Mouse (Mus musculus) kidney, adult 2 months (tissue): ENCODE measurements around the gene Eif3d. TPM values are rescaled to one million over a fixed set of nuclear protein-coding genes. Genes with fewer than 3 reads are reported as not detected.

ENCODE experiments used
- DNase-seq: peaks from one replicate; pipeline ENCODE4 v3.0.0; 2021
- H3K27ac ChIP-seq: fragments of 200-500 bp; 2 replicates; pipeline ENCODE4 v1.5.1; 2012; ENCODE audit warnings: low read depth, low read length, control low read depth, inconsistent platforms; ENCODE audit not compliant: insufficient read depth
- H3K27me3 ChIP-seq: fragments of 200-500 bp; replicated peaks from 2 replicates; pipeline ENCODE4 v1.6.1; 2012; ENCODE audit warnings: mild to moderate bottlenecking, moderate library complexity, low read length, inconsistent platforms; ENCODE audit not compliant: control insufficient read depth, insufficient read depth
- H3K36me3 ChIP-seq: fragments of 200-500 bp; 2 replicates; pipeline ENCODE4 v1.6.1; 2012; ENCODE audit warnings: mild to moderate bottlenecking, moderate library complexity, low read length, inconsistent platforms; ENCODE audit not compliant: control insufficient read depth, insufficient read depth
- H3K4me1 ChIP-seq: fragments of 200-500 bp; 2 replicates; pipeline ENCODE4 v1.6.1; 2011; ENCODE audit warnings: low read length; ENCODE audit not compliant: control insufficient read depth, insufficient read depth
- H3K4me3 ChIP-seq: fragments of 200-500 bp; 2 replicates; pipeline ENCODE4 v1.5.1; 2011; ENCODE audit warnings: mild to moderate bottlenecking, low read depth, low read length, control low read depth; ENCODE audit not compliant: insufficient read depth
- CTCF ChIP-seq: fragments of 200-500 bp; conservative IDR thresholded peaks from 2 replicates; pipeline ENCODE4 v1.5.1; 2011; ENCODE audit warnings: low read depth, mild to moderate bottlenecking, control low read depth, low read length, moderate library complexity, mixed read lengths; ENCODE audit not compliant: insufficient read depth, insufficient read length
- POLR2A ChIP-seq: fragments of 200-500 bp; IDR thresholded peaks from one replicate; pipeline ENCODE4 v1.6.1; 2011; ENCODE audit warnings: low read depth, low read length, control low read depth
- WGBS: fragments of 180-500 bp; shearing (Covaris S2); methylation state at CpG from one replicate; pipeline ENCODE4 v1.1.7; 2018; 5-methylcytosine and 5-hydroxymethylcytosine counted together
- polyA plus RNA-seq: library from polyadenylated mRNA; depleted of rRNA; stranded (reverse); fragments of >200 nt; gene quantifications from 2 replicates; pipeline ENCODE4 v1.2.3, GENCODE M21; 2012

Eif3d gene
- polyA plus RNA-seq, 1 experiment: 132 TPM

GRCm38 (mm10) chr15:77954362-77954761 is 16.3 kb downstream of the Eif3d start:
- TF ChIP-seq CTCF: no peak
- no peak for TF ChIP-seq POLR2A
- H3K4me1 ChIP-seq: peaks cover 11% of the 10 kb centered on the region
- no peak for DNase-seq
- H3K27ac ChIP-seq: no peak overlapping the region
- peaks cover 1% of the 10 kb centered on the region; the same call in 1 of the 2 replicates for H3K36me3 ChIP-seq
- H3K27me3 ChIP-seq: no peaks in the 10 kb centered on the region
- WGBS: 89% methylated on average over 2 of the region's 2 CpGs
- H3K4me3 ChIP-seq: no peak overlapping the region

GRCm38 (mm10) chr15:77952921-77953320 is 17.7 kb downstream of the Eif3d start:
- 84% methylated on average over 3 of the region's 3 CpGs for WGBS
- Histone ChIP-seq H3K27me3 (no peaks in the 10 kb centered on the region), H3K36me3 (no peaks in the 10 kb centered on the region), H3K27ac (no peak overlapping the region), H3K4me3 (no peak overlapping the region), H3K4me1 (peaks cover 17% of the 10 kb centered on the region)
- no peak for DNase-seq
- TF ChIP-seq CTCF: no peak
- TF ChIP-seq POLR2A: no peak

- TF ChIP-seq POLR2A (no peak), CTCF (no peak)
- Histone ChIP-seq H3K4me1 (peaks cover 10% of the 10 kb centered on the region), H3K36me3 (no peaks in the 10 kb centered on the region), H3K27me3 (no peaks in the 10 kb centered on the region), H3K27ac (peak overlapping the region; percentile 53; the same call in 1 of the 2 replicates), H3K4me3 (no peak overlapping the region)
- 35% methylated on average over 7 of the region's 7 CpGs for WGBS
- peak; percentile 89 for DNase-seq
Measured at GRCm38 (mm10) chr15:77949061-77949460, 21.6 kb downstream of the Eif3d start.

- Histone ChIP-seq H3K4me1 (peaks cover 10% of the 10 kb centered on the region), H3K27me3 (no peaks in the 10 kb centered on the region), H3K4me3 (no peak overlapping the region), H3K36me3 (no peaks in the 10 kb centered on the region), H3K27ac (no peak overlapping the region)
- TF ChIP-seq POLR2A: no peak
- WGBS: 79% methylated on average over 4 of the region's 4 CpGs
- peak; percentile 35 for DNase-seq
Measured at GRCm38 (mm10) chr15:77945711-77946110, 24.9 kb downstream of the Eif3d start.

GRCm38 (mm10) chr15:77941563-77941962 is 29.1 kb downstream of the Eif3d start:
- TF ChIP-seq POLR2A (no peak), CTCF (no peak)
- H3K4me3 ChIP-seq: no peak overlapping the region
- no peak overlapping the region for H3K27ac ChIP-seq
- no peaks in the 10 kb centered on the region for H3K36me3 ChIP-seq
- DNase-seq: no peak
- no peaks in the 10 kb centered on the region; the same call in 1 of the 2 replicates for H3K4me1 ChIP-seq
- H3K27me3 ChIP-seq: no peaks in the 10 kb centered on the region
- 75% methylated on average over 3 of the region's 3 CpGs for WGBS

- Histone ChIP-seq H3K4me1 (peaks cover 11% of the 10 kb centered on the region), H3K27ac (no peak overlapping the region), H3K36me3 (no peaks in the 10 kb centered on the region), H3K4me3 (no peak overlapping the region), H3K27me3 (no peaks in the 10 kb centered on the region)
- peak; percentile 42 for DNase-seq
- 48% methylated on average over 5 of the region's 5 CpGs for WGBS
- TF ChIP-seq POLR2A: no peak
- no peak for TF ChIP-seq CTCF
Measured at GRCm38 (mm10) chr15:77938516-77938915, 32.1 kb downstream of the Eif3d start.

- Histone ChIP-seq H3K4me3 (no peak overlapping the region), H3K27ac (no peak overlapping the region), H3K4me1 (peaks cover 15% of the 10 kb centered on the region), H3K27me3 (no peaks in the 10 kb centered on the region), H3K36me3 (no peaks in the 10 kb centered on the region)
- no peak for DNase-seq
- 73% methylated on average over 14 of the region's 14 CpGs for WGBS
- TF ChIP-seq CTCF: no peak
- no peak for TF ChIP-seq POLR2A
Measured at GRCm38 (mm10) chr15:77935673-77936375, 34.8 kb downstream of the Eif3d start.
